Mouse (Mus musculus) gastrocnemius, postnatal 4 days (tissue): ENCODE data around the gene Ctf2. TPM values are rescaled to one million over a fixed set of nuclear protein-coding genes. Genes with fewer than 3 reads are reported as not detected.

ENCODE experiments used
- DNase-seq, 2 experiments: peaks; one replicate each; pipeline ENCODE4 v3.0.0; 2021 to 2022; ENCODE audit warnings: low spot score in 2 of 2, mixed read lengths in 2 of 2
- total RNA-seq, 2 experiments: library from RNA; stranded (reverse); gene quantifications; 2 replicates each; pipeline ENCODE4 v1.2.3; 2021

Gene Ctf2
- total RNA-seq, 2 experiments from 2014 or later: not detected

- peak in 1 of 2 experiments; percentile 73 for DNase-seq
Measured at GRCm38 (mm10) chr7:127761026-127761425, 29.1 kb upstream of the Ctf2 start.

GRCm38 (mm10) chr7:127760478-127760877 lies 28.5 kb upstream of the Ctf2 start:
- no peak for DNase-seq

GRCm38 (mm10) chr7:127759716-127760115 lies 27.8 kb upstream of the Ctf2 start:
- no peak for DNase-seq

- no peak for DNase-seq
Measured at GRCm38 (mm10) chr7:127753741-127754140, 21.8 kb upstream of the Ctf2 start.

GRCm38 (mm10) chr7:127753158-127753557 lies 21.2 kb upstream of the Ctf2 start:
- no peak for DNase-seq

- DNase-seq: no peak
Measured at GRCm38 (mm10) chr7:127752069-127752468, 20.1 kb upstream of the Ctf2 start.

- DNase-seq: no peak
Measured at GRCm38 (mm10) chr7:127751619-127752018, 19.7 kb upstream of the Ctf2 start.

GRCm38 (mm10) chr7:127750131-127751127 lies 18.5 kb upstream of the Ctf2 start:
- DNase-seq: no peak

- no peak for DNase-seq
Measured at GRCm38 (mm10) chr7:127748235-127748560, 16.2 kb upstream of the Ctf2 start.

GRCm38 (mm10) chr7:127747559-127748234 lies 15.7 kb upstream of the Ctf2 start:
- DNase-seq: no peak

- peak in 1 of 2 experiments; percentile 34 for DNase-seq
Measured at GRCm38 (mm10) chr7:127746494-127747491, 14.8 kb upstream of the Ctf2 start.

- peak; percentile 66 to 91 for DNase-seq
Measured at GRCm38 (mm10) chr7:127745652-127746493, 13.9 kb upstream of the Ctf2 start.

- peak; percentile 61 to 89 for DNase-seq
Measured at GRCm38 (mm10) chr7:127745251-127745651, 13.3 kb upstream of the Ctf2 start.

- peak in 1 of 2 experiments; percentile 79 for DNase-seq
Measured at GRCm38 (mm10) chr7:127744366-127745045, 12.5 kb upstream of the Ctf2 start, which contains the start of gene Fbxl19. TSS of gene Fbxl19 (plus strand) at chr7:127744543.

GRCm38 (mm10) chr7:127730170-127730569 lies 1.8 kb downstream of the Ctf2 start:
- no peak for DNase-seq

- no peak for DNase-seq
Measured at GRCm38 (mm10) chr7:127727898-127728297, 4.1 kb downstream of the Ctf2 start.

GRCm38 (mm10) chr7:127725924-127726323 lies 6.0 kb downstream of the Ctf2 start:
- no peak for DNase-seq

- no peak for DNase-seq
Measured at GRCm38 (mm10) chr7:127725490-127725889, 6.5 kb downstream of the Ctf2 start.

- no peak for DNase-seq
Measured at GRCm38 (mm10) chr7:127719258-127719657, 12.7 kb downstream of the Ctf2 start.
